Mouse (Mus musculus) liver, adult (tissue): ENCODE measurements around the gene Cntn5.

Source experiments
- GATA4 ChIP-seq: IDR thresholded peaks from 2 replicates; pipeline ENCODE4 v1.6.1; 2014; ENCODE audit warnings: mild to moderate bottlenecking, low read length; ENCODE audit not compliant: insufficient replicate concordance

The Cntn5 gene

GRCm38 (mm10) chr9:10904616-10905363, at the start of gene Cntn5:
Gene Cntn5, minus strand, starts transcription at chr9:10904775.
- no peak for TF ChIP-seq GATA4

DNA sequence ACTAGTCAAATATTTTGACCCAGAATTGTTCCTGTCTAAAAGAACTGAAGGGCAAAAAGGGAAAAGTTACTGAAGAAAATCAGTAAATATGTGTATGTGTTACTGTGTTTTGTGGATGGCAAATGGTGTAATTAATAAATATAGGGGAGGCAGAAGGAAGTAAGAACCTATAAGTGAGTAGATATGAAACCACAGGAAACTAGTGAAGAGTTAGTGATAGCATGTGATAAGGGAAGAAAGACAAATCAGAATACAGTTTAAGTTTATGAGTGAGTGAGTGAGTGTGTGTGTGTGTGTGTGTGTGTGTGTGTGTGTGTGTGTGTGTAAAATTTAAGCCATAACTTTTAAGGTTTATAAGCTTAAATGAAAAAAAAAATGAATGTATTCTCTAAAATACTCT, 45.9 kb upstream of the Cntn5 start:
- no peak for TF ChIP-seq GATA4

GRCm38 (mm10) chr9:10909573-10909972, 5.0 kb upstream of the Cntn5 start:
- TF ChIP-seq GATA4: no peak

DNA sequence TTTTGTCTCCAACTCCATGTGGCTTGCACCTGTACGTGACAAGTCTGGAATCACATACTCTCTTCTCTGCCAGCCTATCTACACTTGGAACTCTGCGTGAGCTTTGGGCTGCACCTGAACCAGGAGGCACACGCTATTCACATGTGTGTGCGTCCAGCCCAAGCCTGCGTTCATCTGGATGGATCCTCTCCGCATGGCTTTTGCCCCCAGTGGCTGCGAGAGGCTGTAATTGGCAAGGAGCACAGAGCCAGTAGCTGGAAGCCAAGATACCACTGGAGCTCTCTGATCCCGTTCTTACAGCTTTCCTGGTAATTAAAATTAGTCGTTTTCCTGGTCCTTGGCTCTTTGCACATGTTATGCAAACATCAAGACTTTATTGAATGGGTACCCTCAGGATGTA, 1.1 kb upstream of the Cntn5 start:
- TF ChIP-seq GATA4: no peak

DNA sequence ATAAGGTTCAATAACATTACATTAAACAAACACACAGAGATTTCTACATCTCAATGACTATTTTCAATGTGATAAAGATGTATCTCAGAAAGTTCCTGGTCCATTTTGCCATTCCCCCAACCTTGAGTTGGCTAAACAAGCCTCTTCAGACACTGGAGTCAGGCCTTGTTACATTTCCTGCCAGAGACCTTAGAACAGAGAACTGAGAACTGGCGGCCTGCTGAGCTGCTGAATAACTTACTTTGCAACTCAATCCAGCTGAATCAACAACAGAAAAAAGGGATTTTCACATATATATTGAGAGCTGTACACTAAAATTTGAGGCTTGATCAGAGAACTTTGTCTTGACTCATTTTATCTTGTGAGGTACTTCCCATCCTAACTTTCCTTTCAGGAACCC, 24.8 kb downstream of the Cntn5 start:
- TF ChIP-seq GATA4: no peak

GRCm38 (mm10) chr9:10873881-10874280, 30.7 kb downstream of the Cntn5 start:
- TF ChIP-seq GATA4: no peak

DNA sequence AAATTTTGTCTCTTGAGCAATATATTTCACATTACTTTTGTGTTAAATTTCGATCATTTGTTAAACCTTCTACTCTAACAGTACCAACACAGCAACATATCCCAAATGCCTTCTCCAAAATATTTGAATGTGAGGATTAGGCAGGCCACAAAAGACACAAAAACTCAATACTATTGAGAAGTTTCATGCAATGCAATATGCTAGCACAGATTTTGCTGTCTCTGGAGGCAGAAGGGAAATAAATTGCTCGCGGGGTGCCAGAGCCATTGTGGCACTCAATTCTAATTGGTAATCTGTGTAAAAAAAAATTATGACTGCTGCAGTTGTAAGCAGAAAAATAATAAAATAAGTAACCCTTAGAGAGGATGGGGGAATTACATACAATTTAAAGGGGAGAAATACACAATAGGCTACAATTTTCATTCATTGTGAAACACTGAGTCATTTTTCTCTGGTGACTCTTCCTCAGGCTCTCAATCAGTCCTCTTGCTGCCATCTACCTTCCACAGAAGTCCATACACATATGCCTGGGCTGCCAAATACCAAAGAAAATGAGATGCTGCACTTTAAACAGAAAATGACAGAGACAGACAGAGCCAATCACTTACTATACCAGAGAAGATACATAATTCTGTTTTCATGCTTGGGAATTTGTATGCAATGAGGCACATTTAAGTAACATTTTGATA, 48.2 kb downstream of the Cntn5 start:
- TF ChIP-seq GATA4: no peak

DNA sequence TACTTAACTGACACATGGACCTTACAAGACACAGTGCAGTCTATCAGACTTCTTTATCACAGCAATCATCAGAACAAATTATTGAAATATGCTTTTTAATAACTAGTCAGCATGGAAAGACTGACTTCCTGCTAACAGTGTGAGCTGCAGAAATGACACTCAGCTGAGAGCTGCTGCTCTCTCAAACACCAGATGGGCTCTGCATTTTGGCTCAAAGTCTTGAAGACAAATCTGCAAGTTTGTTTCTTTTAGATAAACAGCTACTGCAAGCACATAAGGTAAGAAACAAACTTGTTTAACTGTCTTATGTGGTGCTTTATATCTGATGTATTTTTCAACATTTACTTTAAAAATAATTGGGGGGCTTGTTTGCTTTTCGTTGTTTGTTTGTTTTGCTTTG, 87.9 kb downstream of the Cntn5 start:
- TF ChIP-seq GATA4: no peak

GRCm38 (mm10) chr9:10797158-10797557, 107.4 kb downstream of the Cntn5 start:
- TF ChIP-seq GATA4: no peak

GRCm38 (mm10) chr9:10795102-10795501, 109.5 kb downstream of the Cntn5 start:
- TF ChIP-seq GATA4: no peak

DNA sequence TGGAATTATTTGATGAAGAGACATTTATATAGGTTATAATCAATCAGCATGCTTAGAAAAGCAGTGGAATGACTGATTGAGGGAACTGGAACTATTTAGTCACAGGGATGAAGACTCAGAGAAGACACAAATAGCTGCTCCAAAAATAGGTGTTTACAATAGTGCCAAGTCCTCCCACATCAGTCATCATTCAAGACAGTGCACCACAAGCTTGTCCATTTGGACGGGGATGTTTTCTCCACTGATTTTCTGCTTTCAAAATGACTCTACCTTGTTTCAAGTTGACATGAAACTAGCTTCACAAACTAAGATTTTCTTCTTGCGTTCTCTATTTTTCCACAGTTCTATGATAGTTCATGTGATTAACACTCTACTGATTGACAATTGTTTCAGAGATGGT, 172.7 kb downstream of the Cntn5 start:
- TF ChIP-seq GATA4: no peak

GRCm38 (mm10) chr9:10724191-10724590, 180.4 kb downstream of the Cntn5 start:
- no peak for TF ChIP-seq GATA4

DNA sequence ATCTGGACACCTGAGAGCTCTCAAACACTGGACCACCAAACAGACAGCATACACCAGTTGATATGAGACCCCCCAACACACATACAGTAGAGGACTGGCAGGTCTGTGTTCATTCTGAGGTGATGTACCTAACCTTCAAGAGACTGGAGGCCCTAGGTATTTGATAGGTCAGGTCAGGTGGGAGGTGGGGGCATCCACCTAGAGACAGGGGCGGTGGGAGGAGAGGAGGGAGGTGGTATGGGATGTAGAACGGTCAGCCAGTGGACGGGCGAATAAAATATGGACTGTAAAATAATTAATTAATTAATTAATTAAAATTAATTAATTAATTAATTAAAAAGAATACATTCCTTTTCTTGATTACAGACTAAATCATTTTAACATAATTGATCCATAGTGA, 182.5 kb downstream of the Cntn5 start:
- TF ChIP-seq GATA4: no peak

DNA sequence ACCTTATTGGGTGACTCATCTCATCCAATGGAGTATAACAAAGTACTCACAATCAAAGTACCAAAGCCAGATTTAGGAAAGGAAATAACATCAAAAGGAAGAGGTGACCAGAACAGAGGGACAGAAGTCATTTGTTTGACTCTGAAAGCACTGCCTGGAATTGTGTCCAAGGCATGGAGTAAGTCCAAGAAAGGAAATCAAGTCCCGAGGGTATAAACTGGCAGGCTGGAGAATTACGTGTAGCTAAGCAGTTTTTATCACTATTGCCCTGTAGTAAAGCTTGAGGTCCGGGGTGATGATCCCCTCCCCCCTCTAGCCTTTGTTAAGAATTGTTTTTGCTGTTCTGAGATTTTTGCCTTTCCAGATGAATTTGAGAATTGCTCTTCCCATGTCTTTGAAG, 185.6 kb downstream of the Cntn5 start:
- no peak for TF ChIP-seq GATA4

DNA sequence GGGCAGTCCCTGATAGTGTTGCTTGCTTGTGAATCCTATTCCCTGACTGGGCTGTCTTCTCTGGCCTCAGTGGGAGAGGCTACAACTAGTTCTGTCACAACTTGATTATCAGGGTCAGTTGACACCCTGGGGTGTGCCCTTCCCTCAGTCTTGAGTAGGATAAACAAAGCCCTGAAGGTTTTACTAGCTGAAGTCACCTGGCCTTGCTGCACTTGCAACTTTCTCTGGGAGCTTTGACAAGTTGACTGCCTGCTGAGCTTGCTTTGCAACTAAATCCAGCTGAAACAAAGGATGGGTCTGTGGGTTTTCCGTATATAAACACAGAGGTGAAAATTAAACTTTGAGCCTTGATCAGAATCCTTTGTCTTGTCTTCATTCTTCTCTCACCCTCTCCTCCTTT, 190.9 kb downstream of the Cntn5 start:
- no peak for TF ChIP-seq GATA4

- no peak for TF ChIP-seq GATA4
Measured at GRCm38 (mm10) chr9:10681646-10682045, 222.9 kb downstream of the Cntn5 start.

DNA sequence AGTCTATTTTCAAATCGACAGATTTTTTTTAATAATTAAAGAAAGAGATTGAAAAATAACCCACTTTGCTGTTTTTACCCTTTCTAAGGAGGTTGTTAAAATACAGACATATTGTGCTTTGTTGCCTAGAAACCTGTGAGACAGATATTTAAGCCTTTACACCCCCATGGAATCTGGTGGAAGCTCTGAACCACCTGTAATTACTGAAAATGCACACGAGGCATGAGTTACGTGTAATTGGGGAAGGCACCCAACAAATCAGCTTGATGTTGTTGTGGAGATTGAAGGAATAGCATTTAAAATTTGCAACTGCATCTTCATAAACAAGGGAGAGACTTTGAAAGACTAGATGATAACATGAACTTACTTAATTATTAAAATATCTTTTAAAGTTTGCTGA, 223.4 kb downstream of the Cntn5 start:
- no peak for TF ChIP-seq GATA4
